Mouse (Mus musculus): Measurements from ENCODE around the gene Dlg2.

DNA sequence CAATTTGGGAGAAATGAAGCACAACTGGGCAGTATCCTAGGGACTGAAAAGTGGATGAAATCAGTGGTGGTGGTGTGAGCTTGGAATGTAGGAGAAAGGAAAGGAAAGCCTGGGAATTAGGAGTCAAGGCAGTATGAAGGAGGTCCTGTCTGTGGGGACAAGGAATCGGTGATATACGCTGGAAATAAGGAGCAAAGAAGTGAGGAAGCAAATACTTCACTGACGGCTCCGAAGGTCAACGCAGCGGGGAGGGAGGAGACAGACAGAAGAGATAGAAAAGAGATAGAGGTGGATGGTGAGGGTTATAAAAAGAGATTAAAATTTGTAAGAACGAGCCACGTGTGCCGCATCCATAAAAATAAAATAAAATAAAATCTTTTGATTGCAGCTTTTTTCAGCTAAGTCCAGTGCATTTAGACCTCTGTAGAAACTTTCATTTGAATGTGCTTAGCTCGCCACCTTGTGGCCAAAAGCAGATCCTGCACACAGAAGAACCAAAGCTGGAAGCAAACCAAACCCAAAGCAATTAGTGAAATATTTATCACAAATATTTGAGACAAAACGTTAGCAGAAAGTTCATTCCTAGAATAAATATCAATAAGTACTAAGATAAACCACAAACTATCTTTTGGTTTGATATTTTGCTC, 955.2 kb downstream of the Dlg2 start:
- TF ChIP-seq GATA1 (IDR thresholded peaks at IDR 0.05; ENCODE audit: borderline replicate concordance, low read length) (no peak), CTCF (IDR thresholded peaks at IDR 0.05; ENCODE audit: low read depth, low read length) (peak; percentile 33), TAL1 (conservative IDR thresholded peaks at IDR 0.05; ENCODE audit: low read depth, low read length) (no peak), GATA2 (IDR thresholded peaks at IDR 0.05; ENCODE audit: borderline replicate concordance, low read depth, low read length) (no peak)

Data from G1E (cell line).